Mouse (Mus musculus) MEL (cell line): ENCODE results near the gene Defb36.
A peak's percentile ranks its signal among the peaks of the same experiment; 100 is the strongest.

Experiments used
- CTCF ChIP-seq, 3 experiments: IDR thresholded peaks in 2 of 3; conservative IDR thresholded peaks in 1 of 3; 2 replicates each; pipeline ENCODE4 v1.5.1; 2011 to 2012; ENCODE audit warnings: low read length in 3 of 3, low read depth in 2 of 3, mild to moderate bottlenecking in 2 of 3, improper control_type of control experiment in 1 of 3, inconsistent platforms in 1 of 3, mixed read lengths in 1 of 3, moderate library complexity in 1 of 3; ENCODE audit not compliant: control insufficient read depth in 1 of 3, insufficient read depth in 1 of 3, poor library complexity in 1 of 3, severe bottlenecking in 1 of 3
- E2F4 ChIP-seq: IDR thresholded peaks from 2 replicates; pipeline ENCODE4 v1.6.1; 2011; ENCODE audit warnings: low read depth, low read length, improper control_type of control experiment, borderline replicate concordance
- GABPA ChIP-seq: IDR thresholded peaks from 2 replicates; pipeline ENCODE4 v1.6.1; 2012; ENCODE audit warnings: low read depth, mild to moderate bottlenecking, inconsistent platforms, low read length, improper control_type of control experiment, moderate library complexity
- GATA1 ChIP-seq: IDR thresholded peaks from 2 replicates; pipeline ENCODE4 v1.6.1; 2011; ENCODE audit warnings: low read depth, low read length, improper control_type of control experiment
- HCFC1 ChIP-seq: IDR thresholded peaks from 2 replicates; pipeline ENCODE4 v1.6.1; 2012; ENCODE audit warnings: low read depth, mild to moderate bottlenecking, inconsistent platforms, low read length, improper control_type of control experiment, moderate library complexity
- MAX ChIP-seq: IDR thresholded peaks from 2 replicates; pipeline ENCODE4 v1.6.1; 2011; ENCODE audit warnings: low read length, improper control_type of control experiment
- MAZ ChIP-seq: IDR thresholded peaks from 2 replicates; pipeline ENCODE4 v1.6.1; 2012; ENCODE audit warnings: low read depth, mild to moderate bottlenecking, inconsistent platforms, low read length, improper control_type of control experiment
- NELFE ChIP-seq: IDR thresholded peaks from 2 replicates; pipeline ENCODE4 v1.6.1; 2011; ENCODE audit warnings: low read depth, low read length, improper control_type of control experiment
- POLR2A ChIP-seq, 2 experiments: IDR thresholded peaks; 2 replicates each; pipeline ENCODE4 v1.6.1; 2011 to 2012; ENCODE audit warnings: low read length in 2 of 2, mild to moderate bottlenecking in 2 of 2, control low read depth in 1 of 2, improper control_type of control experiment in 1 of 2, low read depth in 1 of 2, moderate library complexity in 1 of 2; ENCODE audit not compliant: control insufficient read depth in 1 of 2, insufficient read depth in 1 of 2, poor library complexity in 1 of 2
- UBTF ChIP-seq: IDR thresholded peaks from 2 replicates; pipeline ENCODE4 v1.6.1; 2012; ENCODE audit warnings: low read depth, mild to moderate bottlenecking, inconsistent platforms, low read length, improper control_type of control experiment, moderate library complexity, borderline replicate concordance; ENCODE audit not compliant: insufficient read depth
- ZC3H11A ChIP-seq: IDR thresholded peaks from 2 replicates; pipeline ENCODE4 v1.6.1; 2012; ENCODE audit warnings: low read depth, mild to moderate bottlenecking, inconsistent platforms, low read length, improper control_type of control experiment

DNA sequence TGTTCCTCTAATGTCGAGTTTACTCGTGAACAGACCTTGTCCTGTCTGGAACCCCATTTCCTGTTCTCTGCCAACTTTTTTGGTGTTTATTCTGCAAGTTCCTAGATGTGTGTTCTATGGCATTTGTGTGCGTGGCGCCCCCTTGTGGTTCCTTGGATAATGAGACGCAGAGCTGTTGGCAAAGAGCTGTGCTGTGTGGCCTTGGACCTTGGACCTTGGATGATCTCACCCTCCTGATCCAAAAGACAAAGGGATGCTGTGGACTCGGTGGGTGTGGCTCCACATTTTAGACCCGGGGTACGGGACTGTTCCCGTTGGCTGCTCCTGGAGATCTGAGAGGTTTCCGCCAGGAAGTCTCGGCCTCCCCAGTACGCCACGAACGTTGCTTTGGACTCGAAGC lies at the start of gene Defb36:
- no peak for TF ChIP-seq GATA1
- TF ChIP-seq CTCF (IDR thresholded peaks at IDR 0.05 in 2 of 3, conservative IDR thresholded peaks at IDR 0.05 in 1 of 3; ENCODE audit: control insufficient read depth in 1 of 3, insufficient read depth in 1 of 3, low read depth in 2 of 3, low read length in 3 of 3, poor library complexity in 1 of 3, severe bottlenecking in 1 of 3), result peak; percentile 38 to 57 (median 52); a peak in 5 of 6 replicates
- no peak for TF ChIP-seq HCFC1
- no peak for TF ChIP-seq POLR2A (IDR thresholded peaks at IDR 0.05; ENCODE audit: control insufficient read depth in 1 of 2, insufficient read depth in 1 of 2, low read depth in 1 of 2, low read length in 2 of 2, poor library complexity in 1 of 2)
- no peak for TF ChIP-seq UBTF
- no peak for TF ChIP-seq ZC3H11A
- no peak for TF ChIP-seq MAZ
- TF ChIP-seq MAX, result no peak
- no peak for TF ChIP-seq NELFE
- TF ChIP-seq GABPA, result no peak
- TF ChIP-seq E2F4, result no peak
